Mouse (Mus musculus) spleen, postnatal 14 days (tissue): Measurements from ENCODE around the gene Upp2.

ENCODE experiments used
- DNase-seq, 2 experiments: peaks; one replicate each; pipeline ENCODE4 v3.0.0; 2021 to 2022; ENCODE audit warnings: low spot score in 2 of 2

The Upp2 gene

DNA sequence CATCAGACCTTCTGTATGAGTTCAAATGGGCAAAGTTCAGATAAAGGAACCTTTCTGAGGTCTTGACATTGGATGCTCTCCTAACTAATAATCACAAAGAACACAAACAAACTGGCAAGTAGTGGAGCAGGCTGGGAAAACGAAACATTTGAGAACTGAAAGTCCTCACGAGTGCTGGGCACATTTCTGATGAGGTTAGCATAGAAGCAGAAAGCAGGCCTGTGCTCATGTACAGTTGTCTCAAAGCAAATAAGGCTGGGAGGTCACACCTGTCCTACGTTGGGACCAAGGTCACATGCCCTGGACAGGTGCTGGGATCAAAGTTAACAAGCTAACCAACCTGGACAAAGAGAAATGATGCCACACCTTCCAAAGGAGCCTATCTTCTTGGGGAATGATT lies 187.6 kb downstream of the Upp2 start:
- DNase-seq: no peak

DNA sequence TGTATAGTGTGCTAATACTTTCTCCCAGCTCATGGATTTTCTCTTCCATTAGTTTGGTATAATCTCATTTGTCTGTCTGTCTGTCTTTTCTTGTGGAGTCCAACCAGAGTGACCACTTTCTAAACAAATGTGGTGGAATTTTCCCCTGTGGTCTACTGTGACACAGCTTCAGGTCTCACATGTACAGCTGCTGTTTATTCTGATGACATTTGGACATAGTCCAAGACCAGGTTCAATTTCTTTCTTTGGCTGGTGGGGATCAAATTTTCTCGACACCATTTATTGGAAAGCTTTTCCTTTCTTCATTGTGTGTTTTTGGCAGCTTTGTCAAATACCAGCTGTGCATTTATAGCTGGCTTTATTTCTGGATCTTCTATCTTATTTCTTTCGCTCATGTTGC lies 191.0 kb downstream of the Upp2 start:
- DNase-seq: no peak

DNA sequence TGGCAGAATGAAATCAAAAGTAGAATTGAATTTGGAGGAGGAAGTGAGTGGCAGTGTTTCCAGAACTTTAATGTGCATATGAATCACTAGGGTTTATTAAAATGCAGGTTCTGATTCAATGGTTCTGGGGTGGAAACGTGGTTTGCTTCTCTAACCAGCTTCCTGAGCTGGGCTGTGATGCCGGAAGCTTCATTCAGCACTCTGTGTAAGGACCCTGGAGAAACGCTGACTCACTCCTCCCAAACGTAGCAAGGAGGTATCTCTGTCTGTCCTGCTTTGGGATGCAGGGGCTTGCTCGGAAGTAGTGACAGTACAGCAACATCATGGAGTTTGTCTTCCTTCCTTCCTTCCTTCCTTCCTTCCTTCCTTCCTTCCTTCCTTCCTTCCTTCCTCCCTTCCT lies 192.6 kb downstream of the Upp2 start:
- no peak for DNase-seq

DNA sequence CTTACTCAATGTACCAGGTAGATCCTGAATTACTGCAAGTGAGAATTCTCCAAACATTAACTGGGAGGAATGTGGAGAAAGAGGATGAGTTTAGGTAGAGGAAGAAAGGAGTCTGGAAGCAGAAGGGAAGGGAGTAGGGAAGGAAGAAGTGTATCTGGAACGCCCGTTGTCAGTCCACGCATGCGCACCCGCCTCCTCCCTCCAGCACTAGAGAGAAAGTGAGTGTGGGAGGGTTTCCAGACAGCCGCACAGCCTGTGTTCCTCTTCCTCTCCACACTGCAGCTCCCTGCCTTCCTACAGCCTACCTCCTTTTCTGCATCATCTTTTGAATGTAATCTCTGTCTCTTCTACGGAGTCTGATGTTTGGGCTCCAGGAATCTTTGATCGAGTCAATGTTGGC lies 198.0 kb downstream of the Upp2 start:
- no peak for DNase-seq

DNA sequence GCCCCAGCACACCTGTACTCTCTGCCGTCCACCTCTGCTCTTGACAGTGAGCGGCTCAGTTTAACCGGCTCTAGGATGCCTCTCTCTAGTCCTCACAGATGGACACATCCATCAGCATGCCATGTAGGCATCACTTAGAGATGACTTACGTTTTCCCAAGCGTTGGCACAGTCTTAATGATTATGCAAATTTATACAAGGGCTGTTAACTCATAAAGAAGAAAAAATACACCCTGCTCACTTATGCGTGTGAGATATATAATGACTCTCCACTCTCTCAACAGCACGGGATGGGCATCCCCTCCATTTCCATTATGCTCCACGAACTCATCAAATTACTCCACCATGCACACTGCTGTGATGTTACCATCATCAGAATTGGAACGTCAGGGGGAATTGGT lies 206.7 kb downstream of the Upp2 start:
- DNase-seq: no peak

DNA sequence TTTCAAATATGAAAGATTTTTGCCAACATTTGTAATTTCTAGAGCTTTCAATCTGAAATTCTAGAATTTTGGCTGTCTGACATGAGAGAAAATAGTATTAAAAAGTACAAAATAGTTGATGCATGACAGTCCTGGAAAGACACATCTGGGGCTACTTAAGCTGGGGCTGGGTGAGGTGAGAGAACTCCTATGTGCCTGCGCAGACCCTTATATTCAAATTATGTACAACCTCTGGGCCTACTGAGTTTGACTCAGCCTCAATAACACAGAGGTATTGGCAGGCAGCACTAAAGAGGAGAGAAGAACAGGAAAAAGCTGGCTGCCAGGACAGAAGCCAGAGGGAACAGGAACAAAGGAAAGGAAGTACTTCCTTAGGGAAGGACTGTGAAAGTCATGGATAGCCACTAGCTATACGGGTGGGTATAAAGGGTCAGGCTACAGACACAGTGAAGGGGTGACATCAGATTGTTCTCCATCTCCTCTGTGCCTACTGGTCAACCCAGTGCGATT lies 211.9 kb downstream of the Upp2 start:
- DNase-seq: no peak

DNA sequence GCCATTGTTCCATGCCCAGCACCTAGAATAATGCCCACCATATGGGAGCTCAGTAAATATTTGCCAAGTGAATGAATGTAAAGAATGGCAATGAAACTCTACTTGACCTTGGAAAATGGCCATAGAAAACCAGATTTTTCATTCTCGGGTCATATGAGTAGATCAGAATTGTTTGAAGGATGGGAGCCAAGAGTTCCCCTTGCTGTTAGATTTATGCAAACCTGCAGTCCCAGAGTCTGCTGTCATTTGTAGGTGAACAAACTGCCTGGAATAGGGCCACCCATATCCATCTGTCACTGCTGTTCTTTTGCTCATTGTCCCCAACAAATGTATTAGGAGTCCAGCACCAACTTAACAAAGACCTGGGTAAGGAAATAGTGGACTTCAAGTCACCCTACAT lies 216.4 kb downstream of the Upp2 start:
- no peak for DNase-seq

DNA sequence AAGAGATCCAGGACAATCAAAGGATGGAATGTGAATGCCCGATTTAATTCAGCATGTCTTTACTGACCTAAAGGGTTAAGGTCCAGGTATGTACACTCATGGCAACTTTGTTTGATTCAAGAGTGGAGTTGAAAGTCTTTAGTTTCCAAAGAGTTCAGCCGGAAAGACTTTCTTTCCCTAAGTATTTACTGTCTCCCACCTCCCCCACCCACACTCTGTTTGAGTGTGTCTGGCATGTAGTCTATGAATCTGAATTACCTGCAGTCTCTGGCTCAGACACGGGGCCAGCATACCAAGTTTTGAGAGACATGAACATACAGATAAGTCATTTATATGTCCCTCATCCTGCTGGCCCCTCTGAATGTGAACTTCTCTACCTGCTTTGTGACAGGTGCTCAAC lies 219.1 kb downstream of the Upp2 start:
- DNase-seq: no peak

DNA sequence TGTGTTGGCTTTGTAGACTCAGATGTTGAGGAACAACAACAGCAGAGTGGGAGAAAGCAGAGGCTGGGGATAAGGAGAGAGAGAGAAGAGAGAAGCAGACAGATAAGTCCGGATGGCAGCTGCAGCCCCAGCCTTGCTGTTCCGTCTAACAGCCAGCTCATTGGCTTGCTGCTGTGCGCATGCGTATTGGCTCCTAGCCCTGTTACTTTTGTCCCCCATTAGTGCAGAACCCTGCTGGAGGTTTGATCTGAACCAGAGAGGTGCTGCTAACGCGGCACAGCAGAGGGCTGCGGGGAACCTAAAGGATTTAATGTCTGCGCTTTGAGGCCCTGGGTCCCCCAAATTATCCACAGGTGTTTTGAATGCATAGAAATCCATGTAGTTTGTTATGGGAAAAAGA lies 219.6 kb downstream of the Upp2 start:
- DNase-seq: no peak

DNA sequence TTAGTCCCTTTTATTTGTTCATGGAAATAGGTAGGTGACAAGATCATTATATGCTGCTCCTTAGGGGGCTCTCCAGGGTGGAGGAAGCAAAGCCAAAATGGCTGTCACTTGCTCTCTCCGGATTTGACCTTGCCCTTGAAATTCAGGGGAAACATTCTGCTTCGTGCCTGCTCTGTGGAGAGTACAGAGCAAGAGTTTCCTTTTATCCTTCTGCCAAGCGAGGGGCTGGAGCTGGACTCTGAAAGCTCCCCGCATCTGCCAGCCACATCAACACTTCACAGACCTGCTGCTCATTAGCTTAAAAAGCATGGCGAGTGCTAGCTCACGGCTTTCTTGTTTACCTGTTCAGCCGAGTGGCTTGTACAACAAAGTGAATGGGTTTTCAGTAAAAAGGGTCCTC lies 220.3 kb downstream of the Upp2 start:
- no peak for DNase-seq

DNA sequence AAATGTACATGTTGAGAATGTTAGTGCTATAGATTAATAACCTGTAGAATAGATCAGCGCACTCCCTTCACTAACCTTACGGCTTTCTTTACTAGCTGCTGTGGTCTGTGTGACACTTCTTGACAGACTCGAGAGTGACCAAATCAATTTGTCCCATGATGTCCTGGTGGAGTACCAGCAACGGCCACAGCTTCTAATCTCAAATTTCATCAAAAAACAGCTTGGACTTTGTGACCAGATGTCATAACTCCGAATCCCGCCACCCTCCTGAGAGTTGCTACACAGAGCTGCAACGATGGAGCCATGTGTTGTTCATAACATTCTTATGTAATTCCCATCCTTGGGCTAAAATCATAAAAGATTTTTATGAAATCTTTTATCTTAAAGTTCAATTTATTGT lies 222.8 kb downstream of the Upp2 start:
- DNase-seq: no peak

DNA sequence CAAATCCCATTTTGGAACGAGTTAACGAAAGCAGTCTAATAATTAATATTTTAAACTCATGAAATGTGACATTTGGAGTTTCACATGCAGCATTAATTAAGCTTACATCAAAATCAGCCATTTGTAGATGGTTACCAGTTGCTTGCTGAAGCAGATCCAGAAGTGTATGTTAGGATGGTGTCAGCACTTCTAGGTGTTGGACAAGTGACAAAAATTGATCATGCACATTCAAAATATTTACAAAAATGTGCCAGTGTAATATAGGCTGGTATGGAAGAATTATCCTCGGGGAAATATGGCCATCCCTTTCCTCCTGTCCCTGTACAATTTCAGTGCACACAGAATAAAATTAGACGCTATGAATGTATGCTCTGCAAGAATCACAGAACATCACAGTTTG lies 223.3 kb downstream of the Upp2 start:
- DNase-seq: no peak

DNA sequence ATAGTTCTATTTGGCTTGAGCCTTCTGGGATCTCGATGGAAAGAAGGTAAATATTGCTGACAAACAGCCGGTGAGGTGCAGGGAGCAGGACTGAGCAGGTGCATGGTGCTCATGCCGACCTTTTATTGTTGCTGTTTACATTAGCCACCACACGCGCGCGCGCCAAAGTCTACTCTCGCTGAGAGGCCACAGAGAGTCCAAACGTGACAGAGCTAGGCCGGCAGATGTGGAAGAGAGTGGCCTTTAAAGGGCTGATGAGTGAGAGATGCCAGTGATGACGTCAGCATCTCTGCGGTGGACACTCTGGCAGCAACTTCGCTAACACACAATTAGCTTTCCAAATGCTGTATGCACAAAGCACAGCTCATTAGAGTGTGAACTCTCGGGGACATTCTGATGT lies 227.4 kb downstream of the Upp2 start:
- no peak for DNase-seq

DNA sequence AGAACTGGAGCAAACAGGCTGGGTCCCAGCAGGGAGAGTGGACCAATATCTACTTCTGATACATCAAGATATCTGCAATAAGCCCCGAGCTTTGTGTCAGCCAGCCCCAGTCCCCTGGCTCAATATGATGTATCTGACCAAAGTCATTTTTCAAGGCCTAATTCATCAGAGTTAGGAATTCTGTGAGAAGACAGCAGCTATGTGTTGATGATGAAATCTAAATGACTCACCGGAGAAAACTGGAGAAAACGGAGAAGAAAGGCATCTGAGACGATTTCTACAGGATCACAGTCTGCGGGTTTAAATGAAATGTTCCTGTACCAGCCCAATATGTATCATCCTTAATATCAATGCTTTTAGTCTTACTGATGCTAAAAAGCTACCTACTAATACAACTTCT lies 228.3 kb downstream of the Upp2 start:
- no peak for DNase-seq

DNA sequence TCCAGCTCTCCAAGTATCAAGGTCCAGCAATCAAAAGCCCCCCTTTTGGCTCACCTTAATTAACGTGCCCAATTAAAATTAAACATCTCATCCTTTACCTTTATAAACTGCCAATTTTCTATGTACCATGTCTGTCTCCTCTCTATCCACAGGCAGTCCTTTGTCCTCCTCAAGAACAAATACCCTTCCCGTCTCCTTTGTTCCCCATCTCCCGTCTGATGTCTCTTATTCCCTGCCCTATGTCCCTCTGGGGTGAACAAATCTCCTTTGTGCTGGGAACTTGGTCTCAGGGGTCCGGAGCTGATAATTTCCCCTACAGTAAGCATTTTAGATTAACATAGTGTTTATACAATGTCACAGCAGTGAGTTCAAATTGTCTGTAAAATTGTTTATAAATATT lies 230.4 kb downstream of the Upp2 start:
- no peak for DNase-seq

DNA sequence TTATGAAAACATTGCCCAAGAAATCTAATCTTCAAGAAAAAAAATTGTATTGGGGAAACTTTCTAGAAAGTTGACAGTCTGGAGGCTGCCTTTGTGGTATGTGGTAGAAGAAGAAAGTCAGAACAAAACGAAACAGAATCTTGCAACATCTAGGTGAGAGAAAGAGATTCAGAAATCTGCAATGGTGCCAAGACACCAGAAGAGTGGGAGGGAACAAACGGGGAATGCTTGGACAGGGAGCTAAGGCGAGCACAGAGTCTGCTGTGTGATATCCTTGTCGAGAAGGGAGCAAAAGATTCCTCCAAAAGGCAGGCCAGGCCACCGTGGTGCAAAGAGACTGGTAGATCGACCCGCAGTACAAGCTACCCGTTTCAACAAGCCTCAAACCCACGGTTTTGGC lies 232.0 kb downstream of the Upp2 start:
- no peak for DNase-seq

DNA sequence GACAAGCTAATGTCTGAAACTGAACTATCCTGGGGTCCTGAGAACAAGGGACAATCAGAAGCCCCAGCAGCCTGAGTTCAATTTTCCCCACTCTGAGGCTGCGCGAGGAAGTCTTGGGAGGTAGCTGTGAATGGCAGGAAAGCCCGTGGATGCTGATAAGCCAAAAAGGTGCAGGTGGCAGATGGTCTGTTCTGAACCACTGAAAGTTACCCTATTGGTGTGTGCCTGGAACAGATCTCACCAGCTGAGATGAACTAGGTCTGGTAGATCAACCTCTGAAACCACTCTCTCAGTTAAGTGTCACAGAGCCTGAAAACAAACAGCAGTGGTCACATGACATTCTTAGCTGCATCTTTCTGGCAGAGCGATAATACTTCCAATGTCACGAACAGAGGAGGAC lies 232.5 kb downstream of the Upp2 start:
- no peak for DNase-seq

DNA sequence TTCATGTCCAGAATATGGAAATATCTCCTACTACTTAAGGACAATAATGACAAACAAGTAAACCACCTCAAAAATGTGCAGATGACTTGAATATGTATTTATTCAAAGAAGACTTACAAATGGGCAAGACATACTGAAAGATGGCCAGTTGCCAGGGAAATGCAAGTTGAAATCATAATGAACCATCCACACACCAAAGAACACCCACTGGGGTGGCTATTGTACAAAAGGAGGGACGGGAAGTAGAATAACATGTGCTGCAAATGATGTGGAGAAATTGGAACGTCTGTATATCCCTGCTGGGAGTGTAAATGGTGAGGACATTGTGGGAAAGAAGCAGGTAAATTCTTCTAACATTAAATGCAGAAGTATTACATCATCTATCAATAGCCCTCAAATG lies 245.8 kb downstream of the Upp2 start:
- no peak for DNase-seq

DNA sequence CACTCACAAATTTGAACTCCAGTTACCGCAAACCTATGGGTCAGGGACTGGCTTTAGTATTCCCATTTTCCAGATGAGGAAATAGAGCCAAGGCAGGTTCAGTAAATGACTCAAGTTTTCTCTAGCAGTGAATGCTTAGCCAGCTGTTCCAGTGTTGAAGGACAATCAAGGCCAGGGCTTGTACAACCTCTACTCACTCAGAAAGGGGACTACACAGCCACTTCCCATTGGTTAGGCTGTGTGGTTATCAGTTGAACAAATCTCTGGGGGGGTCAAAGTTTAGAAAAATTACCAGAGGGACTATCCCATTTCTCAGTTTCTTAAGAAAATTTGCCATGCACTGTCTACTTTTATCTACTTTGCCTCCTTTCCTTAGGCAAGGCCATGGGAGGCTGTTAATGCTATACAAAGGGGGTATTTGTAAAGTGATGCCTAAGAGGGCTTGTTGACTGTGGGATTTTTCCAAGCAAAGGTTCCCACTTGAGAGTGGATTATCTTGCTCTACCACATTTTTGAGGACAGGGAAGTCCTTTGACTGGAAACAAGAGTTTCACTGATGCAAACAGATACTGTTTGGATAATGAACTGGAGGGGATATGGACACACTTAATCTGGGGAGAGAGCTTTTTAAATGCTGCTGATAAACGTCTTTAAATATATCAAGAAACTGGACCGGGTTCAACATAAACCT lies 262.0 kb downstream of the Upp2 start:
- DNase-seq: no peak

DNA sequence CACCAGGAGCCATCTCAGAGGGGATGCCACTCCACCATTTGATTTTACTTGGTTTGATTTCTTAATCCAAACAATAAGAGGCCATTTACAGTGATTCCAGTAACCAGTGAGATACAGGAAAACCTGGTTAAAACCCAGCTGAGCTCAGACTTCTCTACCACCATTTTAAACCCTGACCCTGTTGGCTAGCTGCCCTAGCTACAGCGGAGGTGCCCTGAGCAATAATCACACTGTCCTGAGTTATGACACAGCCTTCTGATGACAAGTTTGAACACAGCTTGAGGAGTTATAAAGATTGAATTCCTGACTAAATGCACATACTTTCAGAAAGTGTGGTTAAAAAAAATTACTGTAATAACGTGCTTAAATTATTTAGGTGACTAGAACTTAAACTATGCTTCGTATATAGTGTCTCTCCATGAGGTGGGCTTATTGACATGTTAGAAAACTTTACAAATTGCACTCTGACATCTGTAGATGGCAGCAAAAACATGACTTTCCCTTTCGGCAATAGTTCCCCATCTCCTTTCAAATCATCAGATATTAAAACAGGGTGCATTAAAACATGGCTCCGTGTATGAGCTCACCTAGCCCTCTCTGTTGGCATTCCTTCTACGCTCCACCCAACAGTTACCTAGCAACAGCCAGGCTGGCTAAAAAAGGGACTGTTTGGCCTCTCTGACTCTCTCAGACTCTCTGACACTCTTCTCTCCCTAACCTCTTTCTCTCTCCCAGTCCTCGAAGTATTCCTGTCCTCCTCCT lies 263.1 kb downstream of the Upp2 start:
- DNase-seq: no peak

DNA sequence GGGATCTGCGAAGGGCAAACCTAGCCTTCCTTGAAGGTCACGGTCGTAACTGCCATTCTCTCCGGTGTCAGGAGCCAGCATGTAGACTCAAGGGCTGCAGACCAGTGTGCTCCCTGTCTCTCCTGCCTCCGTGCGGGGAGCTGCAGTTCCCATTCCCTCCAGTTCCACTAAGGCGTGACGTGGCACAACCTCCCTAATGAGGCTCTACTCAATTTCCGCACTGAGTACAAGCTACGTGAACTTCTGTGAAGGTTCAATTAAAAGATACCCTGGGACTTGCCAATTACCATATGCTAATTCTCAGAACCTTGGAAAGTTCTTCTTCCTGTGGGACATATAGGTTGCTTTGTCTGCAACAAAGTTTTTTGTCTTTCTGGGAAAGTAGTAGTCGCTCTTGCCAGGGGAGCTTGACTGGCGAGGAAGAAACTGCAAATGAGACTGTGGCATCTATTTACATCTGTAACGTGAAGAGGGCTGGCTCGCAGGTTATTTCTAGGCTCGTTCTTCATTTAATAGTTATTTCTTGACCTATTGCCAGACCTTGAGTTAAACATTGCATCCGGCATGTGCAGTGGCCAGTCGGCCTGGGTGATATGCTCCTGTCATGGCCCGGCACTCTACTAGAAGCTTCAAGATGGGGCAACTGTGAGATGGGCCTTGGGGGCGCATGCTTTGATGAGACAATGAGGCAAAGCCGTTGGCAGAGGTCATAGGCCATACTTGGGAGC lies 265.3 kb downstream of the Upp2 start:
- DNase-seq: no peak

DNA sequence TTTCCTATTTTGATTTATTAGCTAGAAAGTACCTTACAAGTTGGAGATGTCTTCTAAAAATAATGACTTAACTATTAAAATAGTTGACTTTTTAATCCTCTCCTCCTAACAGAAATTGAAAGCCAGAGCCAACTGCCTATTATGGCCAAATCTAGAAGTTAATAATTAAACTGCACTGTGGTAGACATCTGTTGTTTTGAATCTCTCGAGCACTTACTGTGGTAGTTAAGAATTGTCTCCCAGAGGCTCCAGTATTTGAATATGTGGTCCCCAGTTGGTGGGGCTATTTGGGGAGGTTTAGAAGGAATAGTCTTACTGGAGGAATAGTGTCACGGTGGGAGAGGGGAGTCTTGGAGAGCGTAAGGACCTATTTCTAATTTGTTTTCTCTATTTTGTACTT lies 273.9 kb downstream of the Upp2 start:
- DNase-seq: no peak

DNA sequence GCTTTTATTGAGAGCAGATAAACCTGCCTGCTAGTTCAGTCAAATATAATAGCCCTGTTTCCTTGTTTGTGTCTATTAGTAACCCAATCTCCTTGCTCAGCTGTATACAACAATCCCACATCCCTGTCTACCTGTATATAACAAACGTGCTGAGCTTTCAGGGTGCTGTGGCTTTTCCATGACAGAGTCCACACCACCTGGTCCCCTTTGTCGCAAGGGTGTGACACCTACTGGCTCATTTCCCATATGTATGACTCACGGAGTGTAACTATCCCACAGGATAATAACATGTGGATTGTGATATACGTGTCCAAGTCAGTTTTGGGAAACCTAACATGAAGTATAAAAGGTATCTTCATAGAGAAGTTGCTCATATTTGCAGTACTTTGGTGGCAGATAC lies 275.3 kb downstream of the Upp2 start:
- DNase-seq: no peak
